Mouse (Mus musculus) liver, adult 2 months (tissue): Measurements from ENCODE around the gene Wasl. TPM values are rescaled to one million over a fixed set of nuclear protein-coding genes. Genes with fewer than 3 reads are reported as not detected.
A peak's percentile ranks its signal among the peaks of the same experiment; 100 is the strongest.

Source experiments
- DNase-seq: peaks from one replicate; pipeline ENCODE4 v3.0.0-alpha.2; 2011; ENCODE audit warnings: low read depth, low spot score; ENCODE audit errors: extremely low read depth
- H3K27ac ChIP-seq: fragments of 200-500 bp; replicated peaks from 2 replicates; pipeline ENCODE4 v1.5.1; 2012; ENCODE audit warnings: low read depth, mild to moderate bottlenecking, control low read depth, inconsistent platforms, low read length; ENCODE audit not compliant: insufficient read depth
- H3K27me3 ChIP-seq: fragments of 200-500 bp; 2 replicates; pipeline ENCODE4 v1.6.1; 2012; ENCODE audit warnings: mild to moderate bottlenecking, moderate library complexity, low read length, inconsistent platforms; ENCODE audit not compliant: control insufficient read depth, insufficient read depth
- H3K36me3 ChIP-seq: fragments of 200-500 bp; 2 replicates; pipeline ENCODE4 v1.6.1; 2012; ENCODE audit warnings: low read length, inconsistent platforms; ENCODE audit not compliant: control insufficient read depth, insufficient read depth
- H3K4me1 ChIP-seq: fragments of 200-500 bp; 2 replicates; pipeline ENCODE4 v1.6.1; 2011; ENCODE audit warnings: low read length; ENCODE audit not compliant: control insufficient read depth, insufficient read depth
- H3K4me3 ChIP-seq: fragments of 200-500 bp; 2 replicates; pipeline ENCODE4 v1.5.1; 2011; ENCODE audit warnings: low read depth, mild to moderate bottlenecking, control low read depth, low read length, moderate library complexity; ENCODE audit not compliant: insufficient read depth
- H3K79me2 ChIP-seq: fragments of 200-500 bp; 2 replicates; pipeline ENCODE4 v1.6.1; 2012; ENCODE audit warnings: inconsistent platforms, mild to moderate bottlenecking, low read length, moderate library complexity; ENCODE audit not compliant: control insufficient read depth, insufficient read depth
- H3K9ac ChIP-seq: fragments of 200-500 bp; 2 replicates; pipeline ENCODE4 v1.6.1; 2012; ENCODE audit warnings: low read depth, mild to moderate bottlenecking, control low read depth, inconsistent platforms, low read length
- CTCF ChIP-seq: fragments of 200-500 bp; IDR thresholded peaks from 2 replicates; pipeline ENCODE4 v1.5.1; 2011; ENCODE audit warnings: low read depth, low read length, control low read depth
- POLR2A ChIP-seq: fragments of 200-500 bp; IDR thresholded peaks from 2 replicates; pipeline ENCODE4 v1.6.1; 2011; ENCODE audit warnings: low read length, control low read depth; ENCODE audit not compliant: insufficient read depth; ENCODE audit errors: extremely low read depth
- WGBS: fragments of 180-500 bp; shearing (Covaris S2); methylation state at CpG from one replicate; pipeline ENCODE4 v1.1.7; 2018; 5-methylcytosine and 5-hydroxymethylcytosine counted together
- polyA plus RNA-seq: library from polyadenylated mRNA; depleted of rRNA; stranded (reverse); fragments of >200 nt; gene quantifications from 2 replicates; pipeline ENCODE4 v1.2.3, GENCODE M21; 2012
- total RNA-seq: library from RNA; depleted of rRNA; stranded (reverse); fragments of >200 nt; gene quantifications from 2 replicates; pipeline ENCODE4 v1.2.3, GENCODE M21; 2014

Wasl gene
- total and polyA plus RNA-seq, 2 experiments, result 29.4 to 36.9 TPM

DNA sequence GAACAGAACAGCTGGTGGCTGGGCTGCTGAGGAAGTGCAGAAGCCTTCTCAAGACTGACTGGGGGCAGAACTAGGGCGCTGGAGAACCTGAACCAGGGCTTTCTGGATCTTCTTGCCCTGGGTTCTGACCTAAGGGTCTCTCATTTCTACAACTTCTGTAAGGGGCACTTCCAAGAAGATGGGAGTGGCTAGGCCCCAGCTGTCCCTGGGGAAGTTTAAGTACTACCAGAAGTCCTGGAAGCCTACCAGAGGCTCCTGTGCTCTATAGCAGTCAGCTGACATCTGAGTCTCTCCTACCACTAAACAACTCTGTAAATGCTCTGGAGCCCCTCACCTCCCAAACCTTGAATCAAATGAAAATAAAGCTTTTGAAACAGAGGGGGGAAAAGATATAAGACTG, 8.7 kb downstream of the Wasl start:
- peaks cover 13% of the 10 kb centered on the region for H3K4me1 ChIP-seq
- TF ChIP-seq POLR2A (no peak), CTCF (no peak)
- DNase-seq, result no peak
- no peak overlapping the region for H3K27ac ChIP-seq
- peaks cover 23% of the 10 kb centered on the region for H3K79me2 ChIP-seq
- peaks cover 3% of the 10 kb centered on the region; the same call in 1 of the 2 replicates for H3K36me3 ChIP-seq
- H3K4me3 ChIP-seq, result no peak overlapping the region
- no peaks in the 10 kb centered on the region for H3K27me3 ChIP-seq
- H3K9ac ChIP-seq, result no peak overlapping the region
- 70% methylated on average over 1 of the region's 1 CpGs for WGBS

DNA sequence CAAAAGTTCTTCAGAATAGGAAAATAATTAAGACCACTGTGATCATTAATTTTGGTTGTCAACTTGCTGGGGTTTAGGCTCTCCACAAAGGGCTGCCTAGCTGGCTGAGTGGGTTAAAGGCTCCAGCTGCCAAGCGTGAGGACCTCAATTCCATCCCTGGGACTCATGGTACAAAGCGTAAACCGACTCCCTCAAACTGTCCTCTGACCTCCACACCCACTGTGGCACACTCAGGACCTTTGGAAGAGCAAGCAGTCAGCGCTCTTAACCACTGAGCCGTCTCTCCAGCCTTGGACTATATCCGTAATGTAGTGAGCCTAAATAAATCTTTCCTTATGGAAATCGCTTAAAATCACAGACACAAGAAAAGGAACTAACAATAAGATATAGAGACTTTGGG, 13.3 kb downstream of the Wasl start:
- no peak overlapping the region for H3K27ac ChIP-seq
- H3K4me1 ChIP-seq, result peaks cover 10% of the 10 kb centered on the region
- H3K36me3 ChIP-seq, result no peaks in the 10 kb centered on the region
- no peak overlapping the region for H3K4me3 ChIP-seq
- H3K9ac ChIP-seq, result no peak overlapping the region
- no peaks in the 10 kb centered on the region for H3K27me3 ChIP-seq
- TF ChIP-seq POLR2A, result no peak
- no peak for TF ChIP-seq CTCF
- 26% methylated on average over 7 of the region's 7 CpGs for WGBS
- H3K79me2 ChIP-seq, result peaks cover 21% of the 10 kb centered on the region
- DNase-seq, result peak; percentile 84

DNA sequence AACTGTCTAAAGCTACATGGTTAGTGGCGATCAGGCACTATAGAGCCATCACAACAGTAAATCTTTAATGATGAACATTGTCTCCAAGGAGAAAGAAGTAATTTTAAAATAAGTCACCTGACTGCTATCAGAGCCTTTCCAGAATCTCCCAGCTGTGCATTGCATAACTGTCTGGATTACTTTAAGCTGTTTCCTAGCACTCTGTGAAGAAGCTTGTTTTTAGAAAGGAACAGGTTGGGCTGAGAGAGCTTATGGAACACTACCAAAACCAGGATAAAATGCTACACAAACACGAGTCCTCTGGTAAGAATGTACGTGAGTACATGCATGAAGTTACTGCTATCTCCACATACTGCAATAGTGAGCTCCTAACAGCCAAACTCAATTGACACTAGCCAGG, 14.1 kb downstream of the Wasl start:
- DNase-seq, result no peak
- Histone ChIP-seq H3K27me3 (no peaks in the 10 kb centered on the region), H3K27ac (no peak overlapping the region), H3K4me3 (no peak overlapping the region), H3K4me1 (peaks cover 10% of the 10 kb centered on the region), H3K9ac (no peak overlapping the region), H3K79me2 (peaks cover 16% of the 10 kb centered on the region), H3K36me3 (no peaks in the 10 kb centered on the region)
- no peak for TF ChIP-seq CTCF
- TF ChIP-seq POLR2A, result no peak
- 70% methylated on average over 3 of the region's 3 CpGs for WGBS

DNA sequence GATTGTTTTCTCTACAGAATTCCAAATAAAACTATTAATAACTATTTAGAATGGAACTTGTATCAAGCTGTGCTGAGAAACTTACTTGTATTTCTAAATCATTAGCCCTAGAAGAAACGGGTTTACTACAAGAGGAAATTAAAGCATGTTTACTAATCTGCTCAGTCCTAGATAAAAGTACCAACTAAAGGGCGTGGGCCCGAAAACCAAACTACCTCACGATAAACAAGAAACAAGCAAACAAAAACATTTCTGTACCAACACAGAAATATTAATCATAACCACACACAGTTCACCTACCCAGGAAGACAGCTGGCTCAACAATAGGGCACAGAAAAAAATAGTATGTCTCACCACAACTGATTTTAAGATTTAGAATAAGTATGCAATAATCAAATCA, 16.4 kb downstream of the Wasl start:
- H3K27ac ChIP-seq, result no peak overlapping the region
- H3K4me1 ChIP-seq, result peaks cover 24% of the 10 kb centered on the region
- H3K79me2 ChIP-seq, result peaks cover 30% of the 10 kb centered on the region
- no peak overlapping the region for H3K9ac ChIP-seq
- no peak overlapping the region for H3K4me3 ChIP-seq
- DNase-seq, result no peak
- no peaks in the 10 kb centered on the region for H3K27me3 ChIP-seq
- WGBS, result 48% methylated on average over 4 of the region's 4 CpGs
- TF ChIP-seq CTCF, result no peak
- TF ChIP-seq POLR2A, result no peak
- no peaks in the 10 kb centered on the region; the same call in 1 of the 2 replicates for H3K36me3 ChIP-seq

DNA sequence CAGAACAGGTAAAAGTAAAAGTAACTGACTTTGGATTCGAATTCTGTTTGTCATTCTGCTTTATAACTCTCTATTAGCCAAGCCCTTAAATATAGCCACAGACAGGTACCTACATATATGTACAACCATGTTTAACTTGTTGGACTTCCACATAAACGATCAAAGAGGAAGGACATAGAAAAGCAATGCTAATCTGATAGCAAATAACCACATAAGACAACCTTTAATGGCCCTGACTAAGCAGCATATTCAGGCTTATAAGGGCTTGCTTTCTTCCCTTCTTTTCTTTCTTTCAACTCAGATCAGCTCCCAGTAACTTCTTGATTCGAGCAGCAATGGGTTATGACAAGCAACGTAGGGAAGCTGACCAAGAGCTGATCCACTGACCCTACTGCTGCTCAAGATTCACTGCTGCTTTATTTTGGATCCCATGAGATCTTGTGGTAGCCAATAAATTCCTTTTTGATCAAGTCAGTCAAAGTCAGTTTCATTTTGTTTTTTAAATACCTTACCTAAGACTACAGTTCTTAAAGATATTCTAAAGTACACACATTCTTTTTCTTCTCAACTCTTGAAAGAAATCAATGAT, 17.6 kb downstream of the Wasl start:
- H3K9ac ChIP-seq, result no peak overlapping the region
- 55% methylated on average over 4 of the region's 4 CpGs for WGBS

DNA sequence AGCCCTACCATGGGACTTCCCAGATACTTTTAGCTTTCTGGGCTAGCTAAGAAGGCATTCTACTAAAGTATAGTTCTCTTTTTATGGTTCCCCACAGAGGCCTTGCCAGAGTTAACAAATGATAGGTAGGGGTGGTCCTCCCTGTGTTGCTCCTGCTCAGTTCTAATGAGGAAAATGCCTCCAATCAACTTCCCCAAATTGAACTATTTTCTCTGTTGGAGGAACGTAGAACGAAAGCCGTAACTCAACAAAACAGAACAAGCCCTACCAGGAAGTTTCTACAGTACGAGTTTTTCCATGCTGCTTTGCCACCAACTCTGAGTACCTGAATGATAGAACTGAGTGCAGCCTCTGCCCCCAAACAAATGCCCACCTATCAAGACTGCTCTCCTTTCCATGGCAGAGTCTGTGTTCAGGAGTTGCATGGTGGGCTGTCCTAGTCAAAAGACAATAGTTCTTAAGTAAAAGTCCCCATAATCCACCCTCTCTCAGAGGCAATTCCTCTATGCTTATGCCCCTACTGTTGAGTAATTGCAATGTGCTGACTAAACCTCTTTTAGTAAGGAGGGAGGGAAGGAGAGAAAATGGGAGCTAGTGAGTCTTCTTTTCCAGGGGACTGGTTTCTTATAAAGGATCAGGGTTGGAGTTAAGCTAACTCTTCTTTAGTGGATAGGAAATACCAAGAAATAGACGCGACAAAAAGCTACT, 19.3 kb downstream of the Wasl start:
- Histone ChIP-seq H3K27me3 (no peaks in the 10 kb centered on the region), H3K79me2 (peaks cover 31% of the 10 kb centered on the region), H3K9ac (no peak overlapping the region), H3K27ac (peak overlapping the region; percentile 21; the same call in 1 of the 2 replicates), H3K36me3 (no peaks in the 10 kb centered on the region; the same call in 1 of the 2 replicates), H3K4me1 (peaks cover 35% of the 10 kb centered on the region), H3K4me3 (no peak overlapping the region)
- TF ChIP-seq CTCF (no peak), POLR2A (no peak)
- no peak for DNase-seq
- WGBS, result 91% methylated on average over 6 of the region's 6 CpGs

More for the DNA sequence above, 17.6 kb downstream of the Wasl start:
- Histone ChIP-seq H3K27ac (no peak overlapping the region), H3K79me2 (peaks cover 30% of the 10 kb centered on the region), H3K4me3 (no peak overlapping the region), H3K4me1 (peaks cover 29% of the 10 kb centered on the region), H3K36me3 (no peaks in the 10 kb centered on the region; the same call in 1 of the 2 replicates), H3K27me3 (no peaks in the 10 kb centered on the region)
- TF ChIP-seq POLR2A (no peak), CTCF (no peak)
- DNase-seq, result no peak
